Mouse (Mus musculus): ENCODE results near the gene Inhbc. TPM values are rescaled to one million over a fixed set of nuclear protein-coding genes. Genes with fewer than 3 reads are reported as not detected.
"Not testable (repeated sequence)": the region's sequence is repeated elsewhere in the genome, so short reads cannot be mapped to it uniquely, and the experiment has no call there.

Inhbc gene
- total RNA-seq, 1 experiment from 2014 or later, result not detected

DNA sequence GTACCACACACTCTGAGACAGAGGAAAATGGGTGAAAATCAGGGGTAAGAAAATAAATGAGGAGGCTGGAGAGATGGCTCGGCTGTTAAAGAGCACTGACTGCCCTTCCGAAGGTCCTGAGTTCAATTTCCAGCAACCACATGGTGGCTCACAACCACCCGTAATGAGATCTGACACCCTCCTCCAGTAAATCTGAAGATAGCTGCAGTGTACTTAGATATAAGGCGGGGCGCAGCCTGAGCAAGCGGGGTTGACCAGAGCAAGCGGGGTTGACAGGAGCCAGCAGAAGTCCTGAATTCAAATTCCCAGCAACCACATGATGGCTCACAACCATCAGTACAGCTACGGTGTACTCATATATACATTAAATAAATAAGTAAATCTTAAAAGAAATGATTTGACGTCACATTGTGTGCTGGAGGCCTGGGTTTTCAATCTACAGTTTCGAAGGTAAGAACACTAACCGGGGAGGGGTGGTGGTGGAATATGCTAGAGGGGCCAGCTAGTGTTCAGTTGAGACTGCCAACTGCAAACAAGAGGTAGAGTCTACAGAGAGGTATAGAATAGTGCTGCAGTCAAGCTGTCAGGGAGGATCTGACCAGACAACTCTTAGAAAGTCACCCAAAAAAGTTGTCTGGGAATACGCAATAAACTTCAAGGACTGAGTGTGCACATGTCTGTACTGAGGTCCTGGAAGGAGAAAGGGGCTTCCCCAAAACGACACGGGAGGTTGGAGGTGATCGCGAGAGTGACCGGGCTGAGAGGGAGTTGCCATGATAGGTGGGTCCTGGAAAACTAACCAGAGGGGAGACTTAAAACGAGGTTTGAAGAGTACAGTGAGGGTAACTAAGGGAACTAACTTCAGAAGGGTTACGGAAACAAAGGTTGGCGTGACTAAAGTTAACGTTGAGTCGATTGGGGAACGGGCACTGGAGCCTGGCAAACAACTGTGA, 59.4 kb downstream of the Inhbc start:
- peak; percentile 55 for ATAC-seq (replicated peaks; ENCODE audit: low read depth, poor library complexity, severe bottlenecking)

DNA sequence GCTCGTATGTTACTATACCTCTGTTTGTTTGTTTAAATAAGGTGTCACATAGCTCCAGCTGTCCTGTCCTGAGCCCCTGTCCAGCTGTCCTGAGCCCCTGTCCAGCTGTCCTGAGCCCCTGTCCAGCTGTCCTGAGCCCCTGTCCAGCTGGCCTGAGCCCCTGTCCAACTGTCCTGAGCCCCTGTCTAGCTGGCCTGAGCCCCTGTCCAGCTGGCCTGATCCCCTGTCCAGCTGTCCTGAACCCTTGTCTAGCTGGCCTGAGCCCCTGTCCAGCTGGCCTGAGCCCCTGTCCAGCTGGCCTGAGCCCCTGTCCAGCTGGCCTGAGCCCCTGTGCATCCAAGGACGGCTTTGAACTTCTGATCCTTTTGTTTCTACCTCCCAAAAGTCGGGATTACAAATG, 61.1 kb downstream of the Inhbc start:
- not testable (repeated sequence) for ATAC-seq (replicated peaks; ENCODE audit: low read depth, poor library complexity, severe bottlenecking)

Other genes with a start within 250 kb of the Inhbc start
- 159 TPM in 2 replicates for gene Os9, start 249.3 kb downstream of the Inhbc start, total RNA-seq (2017)
- gene B4galnt1, start 205.2 kb downstream of the Inhbc start, total RNA-seq (2017), result 56.5 TPM in 2 replicates
- gene Slc26a10, start 189.8 kb downstream of the Inhbc start, total RNA-seq (2017), result 0.78 and 1.0 TPM in 2 replicates
- gene Arhgef25, start 180.3 kb downstream of the Inhbc start, total RNA-seq (2017), result 9.7 and 16.4 TPM in 2 replicates
- gene Dtx3, start 174.7 kb downstream of the Inhbc start, total RNA-seq (2017), result 29.7 and 36.7 TPM in 2 replicates
- gene Pip4k2c, start 158.8 kb downstream of the Inhbc start, total RNA-seq (2017), result 15.7 and 18.7 TPM in 2 replicates
- gene Kif5a, start 107.1 kb downstream of the Inhbc start, total RNA-seq (2017), result 0.23 and 0.34 TPM in 2 replicates
- gene Dctn2, start 104.1 kb downstream of the Inhbc start, total RNA-seq (2017), result 88.5 and 108 TPM in 2 replicates
- 5.2 and 8.7 TPM in 2 replicates for gene Mbd6, start 81.4 kb downstream of the Inhbc start, total RNA-seq (2017)
- 181 and 187 TPM in 2 replicates for gene Mars, start 58.6 kb downstream of the Inhbc start, total RNA-seq (2017)
- 13.6 and 24.3 TPM in 2 replicates for gene Arhgap9, start 48.5 kb downstream of the Inhbc start, total RNA-seq (2017)
- gene Gli1, start 28.5 kb downstream of the Inhbc start, total RNA-seq (2017), result not detected in 2 replicates
- not detected in 2 replicates for gene Inhbe, start 16.0 kb downstream of the Inhbc start, total RNA-seq (2017)
- 46.5 and 126 TPM in 2 replicates for gene R3hdm2, start 9.9 kb upstream of the Inhbc start, total RNA-seq (2017)
- not detected in 2 replicates for gene Stac3, start 131.3 kb upstream of the Inhbc start, total RNA-seq (2017)
- not detected in 2 replicates for gene Ndufa4l2, start 144.5 kb upstream of the Inhbc start, total RNA-seq (2017)
- gene Shmt2, start 152.0 kb upstream of the Inhbc start, total RNA-seq (2017), result 115 and 119 TPM in 2 replicates
- gene Nxph4, start 164.1 kb upstream of the Inhbc start, total RNA-seq (2017), result not detected in 2 replicates